Mouse (Mus musculus) hindbrain, embryonic 11.5 days (tissue): ENCODE measurements around the gene Ly6g6e. TPM values are rescaled to one million over a fixed set of nuclear protein-coding genes. Genes with fewer than 3 reads are reported as not detected.
"Not testable (repeated sequence)": the region's sequence is repeated elsewhere in the genome, so short reads cannot be mapped to it uniquely, and the experiment has no call there.

Experiments
- ATAC-seq: fragments of 200-750 bp; cut with Nextera tagmentation; 2 replicates; pipeline ENCODE4 v1.8.0; 2017; ENCODE audit warnings: mild to moderate bottlenecking, moderate TSS enrichment, moderate library complexity; ENCODE audit not compliant: low FRiP score
- DNase-seq: peaks from one replicate; pipeline ENCODE4 v3.0.0-alpha.2; 2015; ENCODE audit warnings: low spot score
- H3K27ac ChIP-seq: fragments of 300-500 bp; sonication (generic); 2 replicates; pipeline ENCODE4 v1.5.1; 2014; ENCODE audit warnings: mild to moderate bottlenecking, low read depth, low read length
- H3K27me3 ChIP-seq: fragments of 300-500 bp; sonication (generic); 2 replicates; pipeline ENCODE4 v1.6.1; 2014; ENCODE audit warnings: mild to moderate bottlenecking, low read length, moderate library complexity, mixed read lengths; ENCODE audit not compliant: control insufficient read depth, insufficient read depth
- H3K36me3 ChIP-seq: fragments of 300-500 bp; sonication (generic); 2 replicates; pipeline ENCODE4 v1.6.1; 2014; ENCODE audit warnings: mild to moderate bottlenecking, low read length, moderate library complexity, mixed read lengths; ENCODE audit not compliant: control insufficient read depth, insufficient read depth
- H3K4me1 ChIP-seq: fragments of 300-500 bp; sonication (generic); replicated peaks from 2 replicates; pipeline ENCODE4 v1.6.1; 2014; ENCODE audit warnings: low read length, mixed read lengths; ENCODE audit not compliant: control insufficient read depth, insufficient read depth
- H3K4me2 ChIP-seq: fragments of 300-500 bp; sonication (generic); replicated peaks from 2 replicates; pipeline ENCODE4 v1.6.1; 2014; ENCODE audit warnings: mild to moderate bottlenecking, low read depth, low read length
- H3K4me3 ChIP-seq: fragments of 300-500 bp; sonication (generic); 2 replicates; pipeline ENCODE4 v1.5.1; 2014; ENCODE audit warnings: low read depth, low read length
- H3K9ac ChIP-seq: fragments of 300-500 bp; sonication (generic); 2 replicates; pipeline ENCODE4 v1.6.1; 2014; ENCODE audit warnings: low read depth, low read length
- H3K9me3 ChIP-seq: fragments of 300-500 bp; sonication (generic); 2 replicates; pipeline ENCODE4 v1.6.1; 2016; ENCODE audit warnings: low read length; ENCODE audit not compliant: control insufficient read depth
- WGBS: fragments of 180-500 bp; shearing (Covaris S2); extraction: QIAGEN DNeasy Blood & Tissue Kit; methylation state at CpG from one replicate; pipeline ENCODE4 v1.1.7; 2014; 5-methylcytosine and 5-hydroxymethylcytosine counted together
- polyA plus RNA-seq: library from polyadenylated mRNA; unstranded; fragments of >200 nt; fragmentation: Nextera tagmentation; extraction: Ambion mirVana; gene quantifications from 2 replicates; pipeline ENCODE4 v1.2.1, GENCODE M21; 2014

Ly6g6e gene
- polyA plus RNA-seq, 1 experiment from 2014 or later: 0.42 TPM

DNA sequence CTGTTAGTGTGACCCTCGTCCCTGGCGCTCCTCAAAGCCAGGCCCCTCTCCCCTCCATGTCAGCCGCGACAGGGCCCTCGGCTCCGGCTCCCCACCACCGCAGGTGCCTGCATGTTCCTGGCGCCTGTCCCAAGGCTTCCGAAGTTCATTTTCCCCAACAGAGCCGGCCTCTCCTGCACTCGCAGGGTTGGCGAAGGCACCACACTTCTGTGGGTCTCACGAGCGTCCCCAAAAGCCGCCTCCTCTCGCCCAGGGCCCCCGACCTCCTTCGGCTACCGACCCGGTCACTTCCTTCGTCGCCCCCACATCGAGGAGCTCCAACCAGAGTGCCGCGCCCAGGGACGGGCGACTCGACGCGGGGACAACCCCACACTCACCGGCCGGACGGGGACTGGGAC lies 44.0 kb downstream of the Ly6g6e start:
- no peak for DNase-seq
- Histone ChIP-seq H3K9me3 (no peaks in the 10 kb centered on the region), H3K4me1 (no peaks in the 10 kb centered on the region; the same call in 1 of the 2 replicates), H3K9ac (peak overlapping the region; percentile 94), H3K27ac (peak overlapping the region; percentile 54), H3K27me3 (no peaks in the 10 kb centered on the region), H3K4me2 (peak overlapping the region; percentile 97), H3K36me3 (peaks cover 9% of the 10 kb centered on the region; the same call in 1 of the 2 replicates), H3K4me3 (peak overlapping the region; percentile 97)
- WGBS: under 1% methylated on average over 33 of the region's 33 CpGs
- ATAC-seq: no peak; the same call in 1 of the 2 replicates

DNA sequence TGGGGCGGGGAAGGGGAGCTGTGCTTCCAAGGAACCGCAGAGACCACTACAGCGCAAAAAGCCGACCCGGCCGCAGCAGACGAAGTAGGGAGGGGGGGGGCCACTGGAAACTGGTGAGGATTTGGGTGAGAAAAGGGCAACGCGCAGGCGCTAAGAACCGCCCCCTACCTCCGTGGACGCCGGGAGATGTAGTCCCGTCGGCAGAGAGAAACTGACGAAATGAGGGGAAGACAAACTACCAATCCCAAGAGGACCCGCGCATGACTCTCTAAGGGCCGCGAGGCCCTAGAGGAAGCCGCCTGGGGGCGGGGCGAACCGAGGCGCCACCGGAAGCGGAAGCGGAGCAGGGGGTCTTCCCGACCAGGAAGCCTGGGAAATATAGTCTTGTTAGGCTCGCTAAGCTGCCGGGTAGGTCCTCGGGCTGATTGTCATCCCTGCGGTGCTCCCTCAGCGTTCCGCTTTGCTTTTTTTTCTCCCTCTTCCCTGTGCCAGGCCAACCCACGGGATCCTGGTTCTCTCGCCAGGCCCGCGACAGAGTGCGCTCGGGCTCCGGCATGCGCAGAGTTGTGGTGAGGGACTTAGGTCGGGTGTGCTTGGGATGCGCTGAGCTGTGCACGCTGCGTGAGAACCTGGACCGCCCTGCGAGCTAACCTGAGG lies 44.6 kb downstream of the Ly6g6e start, which contains the start of gene Gpank1:
Gpank1 (plus strand) TSS at position 313 of the 657 bp plus-strand sequence.
- no peaks in the 10 kb centered on the region for H3K9me3 ChIP-seq
- no peaks in the 10 kb centered on the region for H3K27me3 ChIP-seq
- under 1% methylated on average over 50 of the region's 50 CpGs for WGBS
- peaks cover 8% of the 10 kb centered on the region; the same call in 1 of the 2 replicates for H3K36me3 ChIP-seq
- peak within 1 kb of the TSS; percentile 97 for H3K4me2 ChIP-seq
- no peaks in the 10 kb centered on the region; the same call in 1 of the 2 replicates for H3K4me1 ChIP-seq
- DNase-seq (peak; percentile 98), ATAC-seq (peak; percentile 96)
- H3K9ac ChIP-seq: peak within 1 kb of the TSS; percentile 94
- H3K4me3 ChIP-seq: peak within 1 kb of the TSS; percentile 97
- peak within 1 kb of the TSS; percentile 85 for H3K27ac ChIP-seq

DNA sequence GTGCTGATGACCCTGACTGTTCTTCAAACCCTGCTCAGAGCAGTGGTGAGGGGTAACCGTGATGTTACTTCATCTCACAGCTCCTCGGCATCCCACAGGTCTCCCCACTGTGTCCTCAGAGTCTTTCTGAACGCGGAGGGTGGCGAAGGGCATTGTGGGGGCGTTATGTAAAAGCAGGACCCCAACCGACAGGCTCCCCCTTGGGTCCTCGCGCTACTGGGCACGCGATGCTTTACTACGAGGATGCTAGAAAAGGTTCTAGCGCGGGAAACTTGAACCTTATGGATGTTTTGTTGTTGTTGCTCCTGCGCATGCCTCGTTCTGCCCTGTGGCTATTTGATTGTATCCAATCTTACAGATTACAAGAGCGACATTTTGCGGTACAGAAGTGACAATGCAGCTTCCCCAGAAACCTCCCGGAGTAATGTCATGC lies 45.2 kb downstream of the Ly6g6e start, which contains the start of gene Csnk2b:
Csnk2b (minus strand) TSS at position 183 of the 433 bp plus-strand sequence.
- Histone ChIP-seq H3K36me3 (peaks cover 5% of the 10 kb centered on the region; the same call in 1 of the 2 replicates), H3K27ac (peak within 1 kb of the TSS; percentile 85), H3K4me1 (peaks cover 2% of the 10 kb centered on the region; the same call in 1 of the 2 replicates), H3K4me2 (peak within 1 kb of the TSS; percentile 97), H3K9me3 (no peaks in the 10 kb centered on the region), H3K4me3 (peak within 1 kb of the TSS; percentile 97), H3K27me3 (no peaks in the 10 kb centered on the region), H3K9ac (peak within 1 kb of the TSS; percentile 94)
- no peak for ATAC-seq
- peak; percentile 75 for DNase-seq
- WGBS: under 1% methylated on average over 19 of the region's 19 CpGs

DNA sequence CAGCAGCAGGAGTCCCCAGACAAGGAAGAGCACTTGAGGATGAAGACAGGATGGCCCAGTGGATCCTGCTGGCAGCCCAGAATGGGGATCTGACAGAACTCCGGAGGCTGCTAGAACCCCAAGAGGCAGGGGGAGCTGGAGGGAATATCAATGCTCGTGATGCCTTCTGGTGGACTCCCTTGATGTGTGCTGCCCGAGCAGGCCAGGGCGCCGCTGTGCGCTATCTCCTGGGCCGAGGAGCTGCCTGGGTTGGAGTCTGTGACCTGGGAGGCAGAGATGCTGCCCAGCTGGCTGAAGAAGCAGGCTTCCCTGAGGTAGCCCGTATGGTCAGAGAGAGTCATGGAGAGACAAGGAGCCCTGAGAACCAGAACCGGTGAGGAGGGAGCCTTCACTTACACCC lies 46.6 kb downstream of the Ly6g6e start:
- not testable (repeated sequence) for H3K4me3 ChIP-seq, H3K9me3 ChIP-seq, H3K4me1 ChIP-seq, ATAC-seq, H3K4me2 ChIP-seq, H3K27me3 ChIP-seq, H3K27ac ChIP-seq, H3K36me3 ChIP-seq, DNase-seq, H3K9ac ChIP-seq
- 96% methylated on average over 9 of the region's 9 CpGs for WGBS

DNA sequence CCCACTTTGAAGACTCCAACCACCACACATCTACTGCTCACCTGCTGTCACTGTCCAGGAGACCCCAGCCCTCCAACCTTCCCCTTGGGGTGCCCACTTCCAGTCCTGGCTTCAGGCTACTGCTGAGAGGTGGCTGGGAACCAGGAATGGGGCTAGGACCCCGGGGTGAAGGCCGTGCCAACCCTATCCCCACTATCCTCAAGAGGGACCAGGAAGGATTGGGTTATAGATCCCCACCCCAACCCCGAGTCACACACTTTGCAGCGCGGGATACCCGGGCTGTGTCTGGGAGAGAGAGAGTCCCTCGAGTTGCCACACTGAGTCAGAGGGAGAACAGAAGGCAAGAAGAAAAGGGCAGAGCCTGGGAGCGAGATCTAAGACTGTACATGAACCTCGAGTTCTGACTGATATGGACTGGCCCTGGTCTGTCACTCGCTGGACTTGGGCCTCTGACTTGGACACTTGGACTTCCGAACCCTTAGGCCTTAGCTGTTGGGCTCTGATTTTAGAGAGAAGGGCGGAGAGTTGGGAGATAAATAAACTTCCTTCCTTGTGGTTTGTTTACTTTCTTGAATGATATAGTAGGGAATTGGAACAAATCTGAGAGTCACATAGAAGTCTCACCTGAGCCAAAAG lies 47.7 kb downstream of the Ly6g6e start:
- not testable (repeated sequence) for H3K4me1 ChIP-seq, H3K9me3 ChIP-seq, ATAC-seq, H3K4me2 ChIP-seq, H3K27ac ChIP-seq, DNase-seq, H3K36me3 ChIP-seq, H3K4me3 ChIP-seq, H3K27me3 ChIP-seq, H3K9ac ChIP-seq
- WGBS: 89% methylated on average over 12 of the region's 12 CpGs

DNA sequence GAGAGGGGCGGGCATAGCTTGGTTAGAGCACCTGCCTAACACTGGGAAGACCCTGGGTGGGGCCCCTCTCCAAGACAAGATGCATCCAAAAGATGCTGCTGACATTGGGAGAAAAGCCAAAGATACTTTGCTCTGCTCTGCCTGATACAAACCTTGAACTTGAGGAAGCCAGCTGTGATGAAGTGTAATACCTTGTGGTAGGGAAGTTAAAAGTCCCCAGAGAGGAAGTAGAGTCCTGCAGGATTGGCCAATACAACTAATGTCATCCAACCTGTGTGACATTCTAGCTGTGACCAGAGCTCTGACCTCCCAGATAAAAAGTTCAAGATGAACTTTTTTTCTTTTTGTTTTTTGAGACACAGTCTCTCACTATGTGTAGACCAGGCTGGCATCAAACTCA lies 48.4 kb downstream of the Ly6g6e start:
- 100% methylated on average over 1 of the region's 1 CpGs for WGBS
- H3K9ac ChIP-seq: no peak overlapping the region
- H3K4me1 ChIP-seq: peaks cover 2% of the 10 kb centered on the region; the same call in 1 of the 2 replicates
- H3K4me3 ChIP-seq: no peak overlapping the region
- no peaks in the 10 kb centered on the region for H3K9me3 ChIP-seq
- no peak overlapping the region for H3K27ac ChIP-seq
- H3K36me3 ChIP-seq: no peaks in the 10 kb centered on the region
- no peaks in the 10 kb centered on the region for H3K27me3 ChIP-seq
- no peak overlapping the region for H3K4me2 ChIP-seq
- DNase-seq (no peak), ATAC-seq (no peak)

DNA sequence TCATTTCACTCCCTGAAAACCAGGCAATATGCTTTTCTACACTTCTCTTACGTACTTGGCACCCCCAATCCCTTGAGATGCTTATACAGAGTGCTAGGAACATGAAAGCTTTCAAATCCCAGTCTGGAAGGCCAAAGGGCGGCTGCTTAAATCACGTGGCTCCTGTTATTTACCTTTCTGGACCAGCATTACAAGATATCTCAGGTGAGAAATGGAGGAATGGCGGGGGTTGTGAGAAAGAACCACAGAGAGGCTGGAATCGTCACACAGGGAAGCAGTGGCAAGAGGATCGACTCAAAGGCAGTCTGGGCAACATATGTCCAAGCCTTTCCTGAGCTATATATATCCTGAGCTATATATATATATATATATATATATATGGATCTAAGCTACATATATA lies 48.9 kb downstream of the Ly6g6e start:
- H3K4me3 ChIP-seq: peak overlapping the region; percentile 60
- DNase-seq (no peak), ATAC-seq (no peak)
- H3K4me1 ChIP-seq: 0 out of 2 replicates have a peak, but pooled peaks cover 2% of the 10 kb centered on the region
- peak overlapping the region; percentile 82 for H3K4me2 ChIP-seq
- 34% methylated on average over 6 of the region's 6 CpGs for WGBS
- no peaks in the 10 kb centered on the region for H3K27me3 ChIP-seq
- H3K36me3 ChIP-seq: no peaks in the 10 kb centered on the region
- H3K27ac ChIP-seq: no peak overlapping the region
- H3K9ac ChIP-seq: no peak overlapping the region
- no peaks in the 10 kb centered on the region for H3K9me3 ChIP-seq

DNA sequence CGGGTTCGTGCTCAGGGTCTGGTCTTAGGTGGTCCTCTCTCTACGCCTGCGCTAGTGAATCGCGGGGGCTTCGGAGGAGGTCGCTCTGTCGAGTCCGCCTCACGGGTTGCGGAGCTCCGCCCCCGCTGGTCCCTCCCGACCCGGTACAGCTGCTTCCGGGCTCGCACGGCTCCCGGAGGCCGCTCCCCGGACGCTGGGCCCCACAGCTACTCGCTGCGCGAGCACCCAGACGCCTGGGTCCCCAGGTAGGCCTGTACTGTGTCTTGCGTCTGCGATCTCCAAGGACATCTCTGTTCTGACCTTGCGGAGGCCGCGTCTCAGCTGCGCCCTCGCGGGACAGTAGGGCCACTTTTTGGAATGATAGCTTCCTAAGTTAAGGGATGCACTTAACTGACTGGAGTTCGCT lies 49.5 kb downstream of the Ly6g6e start, which contains the start of gene D17H6S53E:
D17H6S53E (plus strand) TSS at position 168 of the 406 bp plus-strand sequence.
- peak; percentile 75 for DNase-seq

More for the DNA sequence above, 49.5 kb downstream of the Ly6g6e start, which contains the start of gene D17H6S53E:
- ATAC-seq: peak; percentile 54; the same call in 1 of the 2 replicates
- H3K4me1 ChIP-seq: 0 out of 2 replicates have a peak, but pooled peaks cover 2% of the 10 kb centered on the region
- H3K9ac ChIP-seq: peak within 1 kb of the TSS; percentile 90
- H3K9me3 ChIP-seq: no peaks in the 10 kb centered on the region
- no peaks in the 10 kb centered on the region for H3K27me3 ChIP-seq
- H3K36me3 ChIP-seq: no peaks in the 10 kb centered on the region
- WGBS: under 1% methylated on average over 36 of the region's 36 CpGs
- H3K4me2 ChIP-seq: peak within 1 kb of the TSS; percentile 82
- peak within 1 kb of the TSS; percentile 75 for H3K27ac ChIP-seq
- H3K4me3 ChIP-seq: peak within 1 kb of the TSS; percentile 60
